Mouse (Mus musculus): Measurements from ENCODE around the gene Smad5.

- TF ChIP-seq POLR2A (IDR thresholded peaks at IDR 0.05; ENCODE audit: borderline replicate concordance, insufficient read depth, low read length), result no peak
- TF ChIP-seq CTCF (IDR thresholded peaks at IDR 0.05; ENCODE audit: borderline replicate concordance, insufficient read depth, low read depth, low read length), result peak; percentile 24; the same call in 1 of the 2 replicates
These were observed 69.8 kb downstream of the Smad5 start for GRCm38 (mm10) chr13:56772592-56772991.

All from cerebellum, adult 2 months (tissue).